Mouse (Mus musculus) limb, embryonic 12.5 days (tissue): ENCODE data around the gene Rad9a. TPM values are rescaled to one million over a fixed set of nuclear protein-coding genes. Genes with fewer than 3 reads are reported as not detected.

Source experiments
- ATAC-seq: fragments of 200-750 bp; cut with Nextera tagmentation; 2 replicates; pipeline ENCODE4 v1.8.0; 2017; ENCODE audit warnings: low read depth, moderate TSS enrichment; ENCODE audit not compliant: insufficient number of reproducible peaks, insufficient read depth, low FRiP score, low TSS enrichment
- H3K27ac ChIP-seq: fragments of 300-500 bp; sonication (generic); 2 replicates; pipeline ENCODE4 v1.5.1; 2016; ENCODE audit warnings: mild to moderate bottlenecking, moderate library complexity
- H3K27me3 ChIP-seq: fragments of 300-500 bp; sonication (generic); 2 replicates; pipeline ENCODE4 v1.6.1; 2016; ENCODE audit warnings: mild to moderate bottlenecking, moderate library complexity
- H3K36me3 ChIP-seq: fragments of 300-500 bp; sonication (generic); 2 replicates; pipeline ENCODE4 v1.6.1; 2016; ENCODE audit warnings: mild to moderate bottlenecking, moderate library complexity
- H3K4me1 ChIP-seq: fragments of 300-500 bp; sonication (generic); replicated peaks from 2 replicates; pipeline ENCODE4 v1.6.1; 2016
- H3K4me2 ChIP-seq: fragments of 300-500 bp; sonication (generic); 2 replicates; pipeline ENCODE4 v1.6.1; 2016; ENCODE audit warnings: mild to moderate bottlenecking, moderate library complexity
- H3K4me3 ChIP-seq: fragments of 300-500 bp; sonication (generic); replicated peaks from 2 replicates; pipeline ENCODE4 v1.5.1; 2016; ENCODE audit warnings: mild to moderate bottlenecking
- H3K9ac ChIP-seq: fragments of 300-500 bp; sonication (generic); replicated peaks from 2 replicates; pipeline ENCODE4 v1.6.1; 2016; ENCODE audit warnings: mild to moderate bottlenecking, moderate library complexity
- H3K9me3 ChIP-seq: fragments of 300-500 bp; sonication (generic); 2 replicates; pipeline ENCODE4 v1.6.1; 2016; ENCODE audit warnings: mild to moderate bottlenecking, moderate library complexity
- WGBS: fragments of 180-500 bp; shearing (Covaris S2); methylation state at CpG from one replicate; pipeline ENCODE4 v1.1.7; 2016; 5-methylcytosine and 5-hydroxymethylcytosine counted together
- polyA plus RNA-seq: library from polyadenylated mRNA; unstranded; fragments of >200 nt; fragmentation: Nextera tagmentation; extraction: Ambion mirVana; gene quantifications from 2 replicates; pipeline ENCODE4 v1.2.1, GENCODE M21; 2016

Gene Rad9a
- polyA plus RNA-seq, 1 experiment from 2014 or later: 38.4 TPM

- no peak overlapping the region for H3K4me2 ChIP-seq
- 70% methylated on average over 4 of the region's 4 CpGs for whole genome bisulfite sequencing
- H3K9ac ChIP-seq: no peak overlapping the region
- H3K27ac ChIP-seq: no peak overlapping the region
- ATAC-seq: no peak
- H3K4me3 ChIP-seq: no peak overlapping the region
- H3K36me3 ChIP-seq: peaks cover 5% of the 10 kb centered on the region
- peaks cover 21% of the 10 kb centered on the region for H3K4me1 ChIP-seq
- H3K27me3 ChIP-seq: peaks cover 22% of the 10 kb centered on the region
- H3K9me3 ChIP-seq: no peaks in the 10 kb centered on the region
Measured at GRCm38 (mm10) chr19:4204889-4205288, 3.4 kb upstream of the Rad9a start.

GRCm38 (mm10) chr19:4203604-4204326 lies 2.3 kb upstream of the Rad9a start:
- no peak for ATAC-seq
- Histone ChIP-seq H3K4me2 (no peak overlapping the region), H3K27ac (no peak overlapping the region), H3K27me3 (peaks cover 22% of the 10 kb centered on the region), H3K9ac (no peak overlapping the region), H3K4me1 (peaks cover 22% of the 10 kb centered on the region), H3K36me3 (peaks cover 16% of the 10 kb centered on the region), H3K9me3 (no peaks in the 10 kb centered on the region), H3K4me3 (no peak overlapping the region)
- 70% methylated on average over 13 of the region's 13 CpGs for WGBS

GRCm38 (mm10) chr19:4203148-4203547 lies 1.7 kb upstream of the Rad9a start:
- Histone ChIP-seq H3K4me1 (peaks cover 22% of the 10 kb centered on the region), H3K4me3 (no peak overlapping the region), H3K9ac (no peak overlapping the region), H3K27me3 (peaks cover 22% of the 10 kb centered on the region), H3K4me2 (no peak overlapping the region), H3K9me3 (no peaks in the 10 kb centered on the region), H3K27ac (no peak overlapping the region), H3K36me3 (peaks cover 22% of the 10 kb centered on the region)
- no peak for ATAC-seq
- WGBS: 56% methylated on average over 3 of the region's 3 CpGs

GRCm38 (mm10) chr19:4202149-4202548 lies 687 bp upstream of the Rad9a start:
- no peak for ATAC-seq
- H3K9me3 ChIP-seq: no peaks in the 10 kb centered on the region
- H3K4me3 ChIP-seq: peak overlapping the region; percentile 71
- H3K36me3 ChIP-seq: peaks cover 32% of the 10 kb centered on the region
- H3K27me3 ChIP-seq: peaks cover 22% of the 10 kb centered on the region
- H3K27ac ChIP-seq: 0 out of 2 replicates have a peak overlapping the region, but pooled peaks have one; percentile 29
- peaks cover 22% of the 10 kb centered on the region for H3K4me1 ChIP-seq
- 37% methylated on average over 7 of the region's 7 CpGs for WGBS
- peak overlapping the region; percentile 86 for H3K9ac ChIP-seq
- H3K4me2 ChIP-seq: peak overlapping the region; percentile 94

- WGBS: 72% methylated on average over 3 of the region's 3 CpGs
- H3K27me3 ChIP-seq: no peaks in the 10 kb centered on the region
- no peak overlapping the region for H3K4me3 ChIP-seq
- H3K27ac ChIP-seq: no peak overlapping the region
- H3K4me1 ChIP-seq: peaks cover 47% of the 10 kb centered on the region
- no peak for ATAC-seq
- no peak overlapping the region for H3K4me2 ChIP-seq
- H3K9me3 ChIP-seq: no peaks in the 10 kb centered on the region
- no peak overlapping the region for H3K9ac ChIP-seq
- peaks cover 73% of the 10 kb centered on the region for H3K36me3 ChIP-seq
Measured at GRCm38 (mm10) chr19:4197180-4197579, 4.3 kb downstream of the Rad9a start.

GRCm38 (mm10) chr19:4196548-4196947 lies 4.9 kb downstream of the Rad9a start:
- Histone ChIP-seq H3K36me3 (peaks cover 73% of the 10 kb centered on the region), H3K9ac (no peak overlapping the region; the same call in 1 of the 2 replicates)

GRCm38 (mm10) chr19:4196048-4196447 lies 5.4 kb downstream of the Rad9a start:
- H3K27me3 ChIP-seq: no peaks in the 10 kb centered on the region
- ATAC-seq: no peak
- no peak overlapping the region for H3K27ac ChIP-seq
- H3K9ac ChIP-seq: no peak overlapping the region
- H3K9me3 ChIP-seq: no peaks in the 10 kb centered on the region
- H3K36me3 ChIP-seq: peaks cover 73% of the 10 kb centered on the region
- 64% methylated on average over 2 of the region's 2 CpGs for WGBS
- peak overlapping the region; percentile 6; the same call in 1 of the 2 replicates for H3K4me2 ChIP-seq
- no peak overlapping the region for H3K4me3 ChIP-seq
- peaks cover 46% of the 10 kb centered on the region for H3K4me1 ChIP-seq

More at GRCm38 (mm10) chr19:4196548-4196947, 4.9 kb downstream of the Rad9a start:
- no peaks in the 10 kb centered on the region for H3K9me3 ChIP-seq
- ATAC-seq: no peak
- H3K4me1 ChIP-seq: peaks cover 42% of the 10 kb centered on the region
- WGBS: 16% methylated on average over 5 of the region's 5 CpGs
- no peaks in the 10 kb centered on the region for H3K27me3 ChIP-seq
- H3K27ac ChIP-seq: 0 out of 2 replicates have a peak overlapping the region, but pooled peaks have one; percentile 42
- H3K4me3 ChIP-seq: no peak overlapping the region
- peak overlapping the region; percentile 6 for H3K4me2 ChIP-seq

GRCm38 (mm10) chr19:4194776-4195650 lies 6.4 kb downstream of the Rad9a start:
- 83% methylated on average over 12 of the region's 12 CpGs for whole genome bisulfite sequencing
- H3K4me2 ChIP-seq: no peak overlapping the region
- H3K27ac ChIP-seq: no peak overlapping the region
- no peaks in the 10 kb centered on the region for H3K9me3 ChIP-seq
- H3K4me3 ChIP-seq: no peak overlapping the region
- H3K9ac ChIP-seq: no peak overlapping the region
- peaks cover 42% of the 10 kb centered on the region for H3K4me1 ChIP-seq
- H3K36me3 ChIP-seq: peaks cover 69% of the 10 kb centered on the region
- no peaks in the 10 kb centered on the region for H3K27me3 ChIP-seq
- ATAC-seq: no peak

GRCm38 (mm10) chr19:4194021-4194724 lies 7.3 kb downstream of the Rad9a start:
- Histone ChIP-seq H3K4me3 (no peak overlapping the region; the same call in 1 of the 2 replicates), H3K36me3 (peaks cover 61% of the 10 kb centered on the region), H3K9ac (no peak overlapping the region)

GRCm38 (mm10) chr19:4193129-4193528 lies 8.3 kb downstream of the Rad9a start:
- H3K36me3 ChIP-seq: peaks cover 51% of the 10 kb centered on the region

More at GRCm38 (mm10) chr19:4194021-4194724, 7.3 kb downstream of the Rad9a start:
- no peak for ATAC-seq
- Histone ChIP-seq H3K4me2 (no peak overlapping the region), H3K4me1 (peaks cover 39% of the 10 kb centered on the region), H3K27me3 (no peaks in the 10 kb centered on the region), H3K27ac (no peak overlapping the region), H3K9me3 (no peaks in the 10 kb centered on the region)
- 85% methylated on average over 8 of the region's 8 CpGs for WGBS

More at GRCm38 (mm10) chr19:4193129-4193528, 8.3 kb downstream of the Rad9a start:
- Histone ChIP-seq H3K4me1 (peaks cover 39% of the 10 kb centered on the region), H3K27ac (no peak overlapping the region; the same call in 1 of the 2 replicates), H3K27me3 (no peaks in the 10 kb centered on the region), H3K9ac (peak overlapping the region; percentile 93), H3K9me3 (no peaks in the 10 kb centered on the region), H3K4me2 (peak overlapping the region; percentile 94), H3K4me3 (peak overlapping the region; percentile 97)
- WGBS: 59% methylated on average over 6 of the region's 6 CpGs
- no peak for ATAC-seq
